Mouse (Mus musculus) liver, embryonic 14.5 days (tissue): ENCODE data around the gene P4htm.

Experiments used
- CTCF ChIP-seq: IDR thresholded peaks from 2 replicates; pipeline ENCODE4 v1.5.1; 2016; ENCODE audit warnings: antibody characterized with exemption, low read depth, control low read depth
- EP300 ChIP-seq: IDR thresholded peaks from 2 replicates; pipeline ENCODE4 v1.6.1; 2016; ENCODE audit warnings: antibody characterized with exemption, low read depth

DNA sequence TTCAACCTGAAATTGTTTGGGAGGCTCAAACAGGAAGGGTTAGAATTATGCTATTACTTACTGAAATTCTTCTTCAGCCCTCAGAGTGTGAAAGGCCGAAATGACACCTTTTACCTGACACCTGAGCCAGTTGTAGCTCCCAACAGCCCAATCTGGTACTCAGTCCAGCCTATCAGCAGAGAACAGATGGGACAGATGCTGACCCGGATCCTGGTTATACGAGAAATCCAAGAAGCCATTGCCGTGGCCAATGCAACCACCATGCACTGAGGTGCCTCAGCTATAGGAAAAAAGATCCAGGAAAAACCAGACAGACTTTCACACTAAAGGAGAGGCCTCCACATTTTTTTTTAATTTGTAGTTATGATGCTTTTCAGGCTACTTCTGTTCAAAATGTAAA is 38.3 kb downstream of the P4htm start:
- no peak for TF ChIP-seq CTCF
- no peak for TF ChIP-seq EP300
